Mouse (Mus musculus) adrenal gland, postnatal 0 days (tissue): Measurements from ENCODE around the gene Notum. TPM values are rescaled to one million over a fixed set of nuclear protein-coding genes. Genes with fewer than 3 reads are reported as not detected.

Experiments used
- microRNA-seq: library from miRNA; unstranded; fragments of <30 nt; microRNA quantifications from one replicate; pipeline ENCODE4, GENCODE M21; 2016; ENCODE audit warnings: borderline replicate concordance; ENCODE audit not compliant: insufficient number of aligned reads
- polyA plus RNA-seq: library from polyadenylated mRNA; unstranded; fragments of >200 nt; fragmentation: Nextera tagmentation; extraction: Ambion mirVana; gene quantifications from 2 replicates; pipeline ENCODE4 v1.2.1, GENCODE M21; 2015

Gene Notum
- polyA plus RNA-seq: 6.2 and 6.7 TPM in 2 replicates

GRCm38 (mm10) chr11:120661076-120661460 lies at the start of gene Notum:
Notum (minus strand) TSS chr11:120661175.

GRCm38 (mm10) chr11:120672687-120673593 lies 12.0 kb upstream of the Notum start, which contains the start of gene Aspscr1:
Aspscr1 (plus strand) TSS chr11:120672973.

GRCm38 (mm10) chr11:120648001-120648476 lies 12.9 kb downstream of the Notum start, which contains the start of gene Myadml2:
Myadml2 (minus strand) TSS chr11:120648158.

GRCm38 (mm10) chr11:120643601-120643987 lies 17.4 kb downstream of the Notum start, which contains the start of gene Pycr1:
Pycr1 (minus strand) TSS chr11:120643769.

GRCm38 (mm10) chr11:120633520-120634343 lies 27.2 kb downstream of the Notum start, which contains the start of gene Mafg:
Mafg (minus strand) TSS chr11:120633600.

GRCm38 (mm10) chr11:120625152-120625775 lies 35.7 kb downstream of the Notum start, which contains the start of gene Sirt7:
Sirt7 (minus strand) TSS chr11:120625240.

GRCm38 (mm10) chr11:120617519-120618112 lies 43.4 kb downstream of the Notum start, which contains the start of gene Pcyt2:
Pcyt2 (minus strand) TSS chr11:120617936.

GRCm38 (mm10) chr11:120608241-120609034 lies 52.5 kb downstream of the Notum start, which contains the start of gene Npb:
Npb (plus strand) TSS chr11:120608477.

Small RNAs within 50 kb of the gene (microRNA-seq; reads per million reads assigned to microRNA genes)
- gene Mir6936: not detected

Other genes with a start within 250 kb of the Notum start
- gene Nploc4, start 223.5 kb downstream of the Notum start, polyA plus RNA-seq: 20.4 and 26.7 TPM in 2 replicates
- gene Tspan10, start 218.5 kb downstream of the Notum start, polyA plus RNA-seq: not detected in 2 replicates
- not detected in 2 replicates for gene Pde6g, start 207.7 kb downstream of the Notum start, polyA plus RNA-seq
- gene Oxld1, start 203.1 kb downstream of the Notum start, polyA plus RNA-seq: 54.3 and 83.5 TPM in 2 replicates
- 17.7 and 21.3 TPM in 2 replicates for gene Ccdc137, start 203.1 kb downstream of the Notum start, polyA plus RNA-seq
- gene Arl16, start 193.6 kb downstream of the Notum start, polyA plus RNA-seq: 38.6 and 47.5 TPM in 2 replicates
- gene Mrpl12, start 176.6 kb downstream of the Notum start, polyA plus RNA-seq: 164 and 216 TPM in 2 replicates
- 37.8 and 83.2 TPM in 2 replicates for gene Slc25a10, start 169.3 kb downstream of the Notum start, polyA plus RNA-seq
- gene Gcgr, start 130.5 kb downstream of the Notum start, polyA plus RNA-seq: 2.4 and 2.5 TPM in 2 replicates
- 173 and 184 TPM in 2 replicates for gene Mcrip1, start 111.4 kb downstream of the Notum start, polyA plus RNA-seq
- 0.39 and 1.3 TPM in 2 replicates for gene Ppp1r27, start 110.0 kb downstream of the Notum start, polyA plus RNA-seq
- gene P4hb, start 87.9 kb downstream of the Notum start, polyA plus RNA-seq: 393 and 466 TPM in 2 replicates
- 318 and 341 TPM in 2 replicates for gene Arhgdia, start 79.6 kb downstream of the Notum start, polyA plus RNA-seq
- 271 and 273 TPM in 2 replicates for gene Alyref, start 62.8 kb downstream of the Notum start, polyA plus RNA-seq
- gene Anapc11, start 62.8 kb downstream of the Notum start, polyA plus RNA-seq: 152 and 197 TPM in 2 replicates
- gene Npb, start 52.7 kb downstream of the Notum start, polyA plus RNA-seq: 1.7 and 3.3 TPM in 2 replicates
- 62.0 and 82.8 TPM in 2 replicates for gene Pcyt2, start 43.2 kb downstream of the Notum start, polyA plus RNA-seq
- 33.3 and 62.9 TPM in 2 replicates for gene Sirt7, start 35.9 kb downstream of the Notum start, polyA plus RNA-seq
- 18.1 and 19.0 TPM in 2 replicates for gene Mafg, start 27.6 kb downstream of the Notum start, polyA plus RNA-seq
- gene Pycr1, start 17.4 kb downstream of the Notum start, polyA plus RNA-seq: 5.8 and 9.0 TPM in 2 replicates
- gene Myadml2, start 13.0 kb downstream of the Notum start, polyA plus RNA-seq: 0.22 and 0.95 TPM in 2 replicates
- gene Aspscr1, start 11.8 kb upstream of the Notum start, polyA plus RNA-seq: 103 and 122 TPM in 2 replicates
- 228 and 364 TPM in 2 replicates for gene Cenpx, start 52.6 kb upstream of the Notum start, polyA plus RNA-seq
- 22.0 and 34.8 TPM in 2 replicates for gene Lrrc45, start 52.8 kb upstream of the Notum start, polyA plus RNA-seq
- 18.1 and 52.1 TPM in 2 replicates for gene Rac3, start 60.3 kb upstream of the Notum start, polyA plus RNA-seq
- 54.9 and 76.1 TPM in 2 replicates for gene Dcxr, start 66.1 kb upstream of the Notum start, polyA plus RNA-seq
- gene Cbr2, start 70.9 kb upstream of the Notum start, polyA plus RNA-seq: 16.6 and 17.6 TPM in 2 replicates
- 0.79 and 2.2 TPM in 2 replicates for gene Hmga1b, start 101.6 kb upstream of the Notum start, polyA plus RNA-seq
- 19.7 and 21.2 TPM in 2 replicates for gene Rfng, start 123.0 kb upstream of the Notum start, polyA plus RNA-seq
- 119 and 156 TPM in 2 replicates for gene Gps1, start 123.1 kb upstream of the Notum start, polyA plus RNA-seq
- 36.3 and 56.2 TPM in 2 replicates for gene Dus1l, start 135.2 kb upstream of the Notum start, polyA plus RNA-seq
- gene Fasn, start 163.4 kb upstream of the Notum start, polyA plus RNA-seq: 14.9 and 18.8 TPM in 2 replicates